Mouse (Mus musculus): Measurements from ENCODE around the gene Atcay. TPM values are rescaled to one million over a fixed set of nuclear protein-coding genes. Genes with fewer than 3 reads are reported as not detected.
A peak's percentile ranks its signal among the peaks of the same experiment; 100 is the strongest.

Gene Atcay
- polyA plus RNA-seq, 1 experiment: 0.39 TPM

DNA sequence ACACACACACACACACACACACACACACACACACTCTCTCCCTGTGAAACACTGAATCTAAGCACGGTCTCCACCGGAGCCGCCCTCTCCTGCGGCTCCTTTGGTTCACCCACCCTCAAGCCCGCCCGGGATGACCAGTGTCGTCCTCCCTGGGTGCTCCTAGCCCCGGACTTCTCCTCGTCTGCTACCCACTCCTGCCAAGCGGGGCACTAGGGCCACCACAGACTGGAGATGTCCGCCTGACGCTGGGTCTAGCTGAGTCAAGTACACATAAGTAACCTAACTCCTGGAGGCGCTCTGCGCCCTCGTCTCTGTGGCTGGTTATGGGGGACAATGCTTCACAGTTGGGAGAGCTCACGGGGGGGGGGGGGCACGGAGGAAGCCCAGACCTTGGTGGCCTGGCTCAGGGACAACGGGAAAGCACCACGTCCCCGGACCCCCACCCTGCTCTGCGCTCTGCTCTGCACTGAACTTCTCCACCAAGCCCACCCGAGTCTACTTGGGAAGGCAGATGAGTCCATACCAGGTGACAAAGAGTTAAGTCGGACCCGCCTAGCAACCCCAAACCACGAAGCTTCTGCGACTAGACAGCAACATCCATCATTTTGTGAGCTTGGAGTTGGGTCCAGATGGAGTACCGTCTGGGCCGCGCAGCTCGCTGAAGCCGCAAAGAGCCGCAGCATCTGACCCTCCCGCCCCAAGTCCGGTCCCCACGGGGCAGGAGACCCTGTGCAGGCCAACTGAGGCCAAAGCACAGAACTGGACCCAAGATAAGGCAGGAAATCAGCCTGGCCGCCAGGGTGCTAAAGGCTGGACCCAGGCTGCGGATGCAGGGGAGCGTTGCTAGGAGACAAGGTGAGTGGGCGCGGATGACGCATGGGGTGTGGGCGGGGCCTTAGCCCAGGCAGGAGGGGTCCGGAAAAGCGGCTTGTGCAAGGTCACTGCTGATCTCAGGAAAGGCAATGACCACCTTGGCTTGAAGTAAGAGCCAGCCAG is 22.1 kb upstream of the Atcay start, which contains the start of gene Matk:
Gene Matk, plus strand, starts transcription at position 512 of the 996 bp plus-strand sequence.
- Histone ChIP-seq H3K27me3 (replicated peaks; ENCODE audit: control insufficient read depth, insufficient read depth, low read length) (no peaks in the 10 kb centered on the region), H3K4me3 (ENCODE audit: insufficient read depth, low read depth, low read length) (no peak within 1 kb of the TSS), H3K27ac (ENCODE audit: insufficient read depth, low read depth, low read length) (no peak within 1 kb of the TSS), H3K4me1 (ENCODE audit: control insufficient read depth, insufficient read depth, low read length) (no peaks in the 10 kb centered on the region), H3K36me3 (ENCODE audit: control insufficient read depth, insufficient read depth, low read length) (no peaks in the 10 kb centered on the region)
- no peak for DNase-seq
- TF ChIP-seq CTCF (conservative IDR thresholded peaks at IDR 0.05; ENCODE audit: insufficient read depth, insufficient read length, low read depth, low read length) (no peak), POLR2A (IDR thresholded peaks at IDR 0.05; ENCODE audit: low read depth, low read length) (no peak)
- WGBS: 7% methylated on average over 44 of the region's 44 CpGs

DNA sequence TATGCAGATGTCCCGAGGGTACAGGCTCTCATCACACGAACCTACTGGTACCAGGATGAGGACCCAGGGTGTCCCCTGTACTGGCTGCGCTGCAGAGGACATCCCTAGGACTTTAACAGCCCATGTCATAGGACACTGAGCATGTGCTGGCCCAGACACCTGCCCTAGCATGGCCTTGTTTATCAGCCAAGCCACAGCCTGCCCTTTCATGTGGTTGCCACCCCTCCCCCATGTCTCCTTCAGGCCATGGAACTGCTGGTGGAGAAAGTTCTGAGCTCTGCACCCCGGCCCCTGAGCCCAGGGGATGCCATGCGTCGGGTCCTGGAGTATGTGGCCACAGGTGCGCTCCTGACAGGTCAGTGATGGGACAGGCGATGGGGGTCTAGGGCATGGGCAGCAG is 18.8 kb upstream of the Atcay start:
- H3K27me3 ChIP-seq (replicated peaks; ENCODE audit: control insufficient read depth, insufficient read depth, low read length): no peaks in the 10 kb centered on the region
- no peaks in the 10 kb centered on the region for H3K36me3 ChIP-seq (ENCODE audit: control insufficient read depth, insufficient read depth, low read length)
- no peak overlapping the region for H3K27ac ChIP-seq (ENCODE audit: insufficient read depth, low read depth, low read length)
- TF ChIP-seq CTCF (conservative IDR thresholded peaks at IDR 0.05; ENCODE audit: insufficient read depth, insufficient read length, low read depth, low read length): no peak
- WGBS: 86% methylated on average over 8 of the region's 8 CpGs
- no peak overlapping the region for H3K4me3 ChIP-seq (ENCODE audit: insufficient read depth, low read depth, low read length)
- DNase-seq: no peak
- H3K4me1 ChIP-seq (ENCODE audit: control insufficient read depth, insufficient read depth, low read length): no peaks in the 10 kb centered on the region

- no peak overlapping the region for H3K27ac ChIP-seq (ENCODE audit: insufficient read depth, low read depth, low read length)
- WGBS: 89% methylated on average over 2 of the region's 2 CpGs
- no peaks in the 10 kb centered on the region for H3K4me1 ChIP-seq (ENCODE audit: control insufficient read depth, insufficient read depth, low read length)
- no peak overlapping the region for H3K4me3 ChIP-seq (ENCODE audit: insufficient read depth, low read depth, low read length)
- H3K27me3 ChIP-seq (replicated peaks; ENCODE audit: control insufficient read depth, insufficient read depth, low read length): no peaks in the 10 kb centered on the region
- no peaks in the 10 kb centered on the region for H3K36me3 ChIP-seq (ENCODE audit: control insufficient read depth, insufficient read depth, low read length)
- DNase-seq: no peak
- TF ChIP-seq POLR2A (IDR thresholded peaks at IDR 0.05; ENCODE audit: low read depth, low read length) (no peak), CTCF (conservative IDR thresholded peaks at IDR 0.05; ENCODE audit: insufficient read depth, insufficient read length, low read depth, low read length) (no peak)
Measured at GRCm38 (mm10) chr10:81247804-81248203, 17.2 kb upstream of the Atcay start.

DNA sequence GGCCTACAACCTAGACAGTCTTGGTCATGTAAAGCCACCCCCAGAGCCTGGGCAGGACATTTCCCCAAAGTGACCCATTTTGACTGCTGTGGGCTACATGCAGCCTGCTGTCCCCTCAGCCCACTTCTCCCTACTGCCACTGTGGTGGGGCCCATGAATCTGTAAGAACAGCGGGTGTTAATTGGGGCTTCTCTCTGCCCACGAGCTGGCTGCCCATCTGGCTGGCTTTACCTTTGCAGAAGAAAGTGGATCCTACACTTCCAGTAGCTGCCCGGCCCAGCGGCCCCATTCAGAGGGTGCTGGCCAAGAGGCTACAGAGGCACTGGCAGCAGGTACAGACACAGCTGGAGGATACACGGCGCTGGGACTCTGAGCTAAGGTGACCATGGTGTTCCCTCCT is 14.5 kb upstream of the Atcay start:
- Histone ChIP-seq H3K4me3 (ENCODE audit: insufficient read depth, low read depth, low read length) (no peak overlapping the region), H3K27ac (ENCODE audit: insufficient read depth, low read depth, low read length) (no peak overlapping the region), H3K4me1 (ENCODE audit: control insufficient read depth, insufficient read depth, low read length) (no peaks in the 10 kb centered on the region), H3K27me3 (replicated peaks; ENCODE audit: control insufficient read depth, insufficient read depth, low read length) (no peaks in the 10 kb centered on the region), H3K36me3 (ENCODE audit: control insufficient read depth, insufficient read depth, low read length) (no peaks in the 10 kb centered on the region)
- 94% methylated on average over 6 of the region's 6 CpGs for WGBS
- no peak for TF ChIP-seq CTCF (conservative IDR thresholded peaks at IDR 0.05; ENCODE audit: insufficient read depth, insufficient read length, low read depth, low read length)
- no peak for TF ChIP-seq POLR2A (IDR thresholded peaks at IDR 0.05; ENCODE audit: low read depth, low read length)
- DNase-seq: no peak

DNA sequence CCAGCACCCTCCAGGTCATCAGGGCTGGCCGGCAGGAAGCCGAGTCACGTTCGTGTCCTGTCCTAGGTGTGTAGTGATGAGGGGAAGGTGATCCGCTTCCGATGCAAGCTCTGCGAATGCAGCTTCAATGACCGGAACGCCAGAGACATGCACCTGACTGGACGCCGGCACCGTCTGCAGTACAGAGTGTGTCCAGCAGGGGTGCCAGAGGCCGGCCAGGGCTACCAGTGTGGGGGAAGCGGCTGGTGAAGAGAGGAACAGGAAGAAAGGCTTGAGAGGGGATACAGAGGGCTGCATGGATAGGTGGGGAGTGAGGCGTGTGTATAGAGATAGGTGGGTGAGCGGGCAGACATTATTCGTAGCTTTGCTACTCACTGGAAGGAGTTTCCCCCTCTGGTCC is 14.0 kb upstream of the Atcay start:
- H3K36me3 ChIP-seq (ENCODE audit: control insufficient read depth, insufficient read depth, low read length): no peaks in the 10 kb centered on the region
- DNase-seq: peak; percentile 78
- WGBS: 8% methylated on average over 17 of the region's 17 CpGs
- no peak overlapping the region for H3K4me3 ChIP-seq (ENCODE audit: insufficient read depth, low read depth, low read length)
- H3K4me1 ChIP-seq (ENCODE audit: control insufficient read depth, insufficient read depth, low read length): no peaks in the 10 kb centered on the region
- H3K27ac ChIP-seq (ENCODE audit: insufficient read depth, low read depth, low read length): no peak overlapping the region
- TF ChIP-seq POLR2A (IDR thresholded peaks at IDR 0.05; ENCODE audit: low read depth, low read length) (no peak), CTCF (conservative IDR thresholded peaks at IDR 0.05; ENCODE audit: insufficient read depth, insufficient read length, low read depth, low read length) (peak; percentile 87)
- peaks cover 2% of the 10 kb centered on the region for H3K27me3 ChIP-seq (replicated peaks; ENCODE audit: control insufficient read depth, insufficient read depth, low read length)

- Histone ChIP-seq H3K4me1 (ENCODE audit: control insufficient read depth, insufficient read depth, low read length) (no peaks in the 10 kb centered on the region), H3K27ac (ENCODE audit: insufficient read depth, low read depth, low read length) (no peak overlapping the region), H3K27me3 (replicated peaks; ENCODE audit: control insufficient read depth, insufficient read depth, low read length) (peaks cover 2% of the 10 kb centered on the region), H3K36me3 (ENCODE audit: control insufficient read depth, insufficient read depth, low read length) (no peaks in the 10 kb centered on the region), H3K4me3 (ENCODE audit: insufficient read depth, low read depth, low read length) (no peak overlapping the region)
- 71% methylated on average over 4 of the region's 4 CpGs for WGBS
- no peak for TF ChIP-seq POLR2A (IDR thresholded peaks at IDR 0.05; ENCODE audit: low read depth, low read length)
- no peak for TF ChIP-seq CTCF (conservative IDR thresholded peaks at IDR 0.05; ENCODE audit: insufficient read depth, insufficient read length, low read depth, low read length)
- DNase-seq: no peak
Measured at GRCm38 (mm10) chr10:81244146-81244545, 13.5 kb upstream of the Atcay start.

DNA sequence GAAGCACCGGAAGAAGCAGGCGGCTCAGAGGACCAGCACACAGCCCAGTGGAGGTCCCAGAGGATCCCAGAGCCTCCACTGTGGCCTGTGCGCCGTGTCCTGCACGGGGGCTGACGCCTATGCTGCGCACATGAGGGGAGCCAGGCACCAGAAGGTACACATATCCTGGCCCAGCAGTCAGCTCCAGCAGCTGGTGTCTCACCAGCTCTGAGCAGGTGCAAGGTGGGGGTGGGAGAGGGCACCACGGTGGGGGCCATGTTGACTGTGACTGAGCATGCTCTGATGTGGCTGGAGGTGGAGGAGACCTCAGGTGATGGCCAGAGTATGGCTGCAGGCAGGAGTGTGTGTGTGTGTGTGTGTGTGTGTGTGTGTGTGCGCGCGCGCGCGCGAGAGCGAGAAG is 11.4 kb upstream of the Atcay start:
- Histone ChIP-seq H3K4me3 (ENCODE audit: insufficient read depth, low read depth, low read length) (no peak overlapping the region), H3K27ac (ENCODE audit: insufficient read depth, low read depth, low read length) (no peak overlapping the region), H3K36me3 (ENCODE audit: control insufficient read depth, insufficient read depth, low read length) (no peaks in the 10 kb centered on the region), H3K27me3 (replicated peaks; ENCODE audit: control insufficient read depth, insufficient read depth, low read length) (peaks cover 2% of the 10 kb centered on the region), H3K4me1 (ENCODE audit: control insufficient read depth, insufficient read depth, low read length) (no peaks in the 10 kb centered on the region)
- TF ChIP-seq POLR2A (IDR thresholded peaks at IDR 0.05; ENCODE audit: low read depth, low read length): no peak
- TF ChIP-seq CTCF (conservative IDR thresholded peaks at IDR 0.05; ENCODE audit: insufficient read depth, insufficient read length, low read depth, low read length): no peak
- no peak for DNase-seq
- 91% methylated on average over 16 of the region's 16 CpGs for WGBS

Data from kidney, adult 2 months (tissue).